Mouse (Mus musculus) E14TG2a.4 (cell line): ENCODE data around the gene Smad9.

Experiments
- H3K27me3 ChIP-seq: 2 replicates; pipeline ENCODE4 v1.6.1; 2014; ENCODE audit warnings: low read length, control low read depth; ENCODE audit not compliant: insufficient read depth
- H3K36me3 ChIP-seq: 2 replicates; pipeline ENCODE4 v1.6.1; 2014; ENCODE audit warnings: low read length, control low read depth; ENCODE audit not compliant: insufficient read depth
- H3K4me1 ChIP-seq: replicated peaks from 2 replicates; pipeline ENCODE4 v1.6.1; 2014; ENCODE audit warnings: low read depth, low read length, control low read depth
- H3K4me3 ChIP-seq: replicated peaks from 2 replicates; pipeline ENCODE4 v1.5.1; 2014; ENCODE audit warnings: mild to moderate bottlenecking, low read length
- H3K9me3 ChIP-seq: 2 replicates; pipeline ENCODE4 v1.6.1; 2014; ENCODE audit warnings: low read length, control low read depth
- CTCF ChIP-seq: conservative IDR thresholded peaks from 2 replicates; pipeline ENCODE4 v1.5.1; 2014; ENCODE audit warnings: low read length
- NANOG ChIP-seq: IDR thresholded peaks from 2 replicates; pipeline ENCODE4 v1.6.1; 2014; ENCODE audit warnings: borderline replicate concordance, low read length, mixed read lengths
- POU5F1 ChIP-seq: IDR thresholded peaks from 2 replicates; pipeline ENCODE4 v1.6.1; 2014; ENCODE audit warnings: low read length, borderline replicate concordance

The Smad9 gene

GRCm38 (mm10) chr3:54741965-54742364, 13.4 kb upstream of the Smad9 start:
- Histone ChIP-seq H3K36me3 (peaks cover 84% of the 10 kb centered on the region), H3K4me3 (no peak overlapping the region), H3K9me3 (no peaks in the 10 kb centered on the region), H3K27me3 (no peaks in the 10 kb centered on the region), H3K4me1 (peaks cover 36% of the 10 kb centered on the region)
- TF ChIP-seq NANOG = no peak
- no peak for TF ChIP-seq CTCF
- TF ChIP-seq POU5F1 = no peak

DNA sequence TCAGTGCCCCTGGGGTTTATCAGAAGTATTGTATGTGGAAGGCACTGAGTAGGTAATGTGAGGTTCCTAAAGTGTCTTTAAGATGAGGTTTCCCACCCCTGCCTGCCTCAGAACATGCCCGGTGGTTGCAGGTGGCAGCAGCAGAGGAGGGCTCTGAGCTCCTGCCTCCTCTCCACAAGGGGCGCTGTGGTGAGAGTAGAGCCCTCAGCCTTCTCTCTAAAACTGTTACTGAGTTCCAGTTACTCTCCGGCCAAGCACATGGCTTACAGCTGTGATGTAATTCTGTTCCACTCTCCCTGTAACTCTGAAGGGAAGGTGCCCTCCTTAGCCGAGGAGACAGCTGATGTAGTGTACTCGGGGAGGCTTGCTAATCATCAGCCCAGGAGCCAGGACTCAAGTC, 9.6 kb upstream of the Smad9 start:
- Histone ChIP-seq H3K4me1 (peaks cover 38% of the 10 kb centered on the region), H3K27me3 (no peaks in the 10 kb centered on the region)

GRCm38 (mm10) chr3:54753411-54753810, 2.0 kb upstream of the Smad9 start:
- no peak overlapping the region for H3K4me3 ChIP-seq
- H3K9me3 ChIP-seq = no peaks in the 10 kb centered on the region
- peaks cover 9% of the 10 kb centered on the region for H3K4me1 ChIP-seq
- TF ChIP-seq POU5F1 (no peak), NANOG (no peak), CTCF (no peak)
- peaks cover 27% of the 10 kb centered on the region for H3K36me3 ChIP-seq
- peaks cover 58% of the 10 kb centered on the region for H3K27me3 ChIP-seq

More for the DNA sequence above, 9.6 kb upstream of the Smad9 start:
- no peaks in the 10 kb centered on the region for H3K9me3 ChIP-seq
- peaks cover 97% of the 10 kb centered on the region for H3K36me3 ChIP-seq
- TF ChIP-seq CTCF = peak; percentile 57
- TF ChIP-seq NANOG = no peak
- no peak for TF ChIP-seq POU5F1
- peak overlapping the region; percentile 44 for H3K4me3 ChIP-seq

GRCm38 (mm10) chr3:54756058-54756457, 676 bp downstream of the Smad9 start:
- H3K4me3 ChIP-seq = peak overlapping the region; percentile 84
- no peaks in the 10 kb centered on the region for H3K9me3 ChIP-seq
- H3K36me3 ChIP-seq = 0 out of 2 replicates have a peak, but pooled peaks cover 1% of the 10 kb centered on the region
- no peak for TF ChIP-seq NANOG
- TF ChIP-seq CTCF = no peak
- TF ChIP-seq POU5F1 = no peak
- peaks cover 9% of the 10 kb centered on the region for H3K4me1 ChIP-seq
- H3K27me3 ChIP-seq = peaks cover 60% of the 10 kb centered on the region

DNA sequence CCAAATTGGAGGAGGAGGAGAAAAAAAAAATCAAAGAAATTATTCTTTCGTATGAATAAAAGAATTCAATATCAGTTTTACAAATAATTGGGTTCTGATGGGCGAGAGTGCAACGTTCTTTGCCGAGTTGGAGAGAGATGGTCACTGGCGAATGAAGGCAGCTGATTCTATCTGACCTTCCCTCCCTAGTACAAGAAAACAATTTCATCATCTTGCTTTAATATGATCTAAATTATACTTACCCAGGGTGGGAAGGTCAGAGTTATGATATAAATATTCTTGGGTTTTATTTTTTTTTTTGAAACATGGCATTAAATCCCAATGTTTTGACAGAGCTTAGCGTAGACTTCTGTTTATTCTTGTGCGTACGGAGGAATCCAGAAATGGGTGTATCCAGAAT, 2.1 kb downstream of the Smad9 start:
- Histone ChIP-seq H3K36me3 (no peaks in the 10 kb centered on the region), H3K4me1 (peaks cover 9% of the 10 kb centered on the region), H3K27me3 (peaks cover 59% of the 10 kb centered on the region), H3K9me3 (peaks cover 1% of the 10 kb centered on the region; the same call in 1 of the 2 replicates), H3K4me3 (no peak overlapping the region)
- no peak for TF ChIP-seq NANOG
- no peak for TF ChIP-seq POU5F1

GRCm38 (mm10) chr3:54759211-54759610, 3.8 kb downstream of the Smad9 start:
- peaks cover 47% of the 10 kb centered on the region for H3K27me3 ChIP-seq
- peaks cover 15% of the 10 kb centered on the region for H3K4me1 ChIP-seq
- no peaks in the 10 kb centered on the region for H3K36me3 ChIP-seq
- H3K9me3 ChIP-seq = peaks cover 4% of the 10 kb centered on the region; the same call in 1 of the 2 replicates
- TF ChIP-seq NANOG (no peak), CTCF (no peak), POU5F1 (no peak)
- no peak overlapping the region for H3K4me3 ChIP-seq

DNA sequence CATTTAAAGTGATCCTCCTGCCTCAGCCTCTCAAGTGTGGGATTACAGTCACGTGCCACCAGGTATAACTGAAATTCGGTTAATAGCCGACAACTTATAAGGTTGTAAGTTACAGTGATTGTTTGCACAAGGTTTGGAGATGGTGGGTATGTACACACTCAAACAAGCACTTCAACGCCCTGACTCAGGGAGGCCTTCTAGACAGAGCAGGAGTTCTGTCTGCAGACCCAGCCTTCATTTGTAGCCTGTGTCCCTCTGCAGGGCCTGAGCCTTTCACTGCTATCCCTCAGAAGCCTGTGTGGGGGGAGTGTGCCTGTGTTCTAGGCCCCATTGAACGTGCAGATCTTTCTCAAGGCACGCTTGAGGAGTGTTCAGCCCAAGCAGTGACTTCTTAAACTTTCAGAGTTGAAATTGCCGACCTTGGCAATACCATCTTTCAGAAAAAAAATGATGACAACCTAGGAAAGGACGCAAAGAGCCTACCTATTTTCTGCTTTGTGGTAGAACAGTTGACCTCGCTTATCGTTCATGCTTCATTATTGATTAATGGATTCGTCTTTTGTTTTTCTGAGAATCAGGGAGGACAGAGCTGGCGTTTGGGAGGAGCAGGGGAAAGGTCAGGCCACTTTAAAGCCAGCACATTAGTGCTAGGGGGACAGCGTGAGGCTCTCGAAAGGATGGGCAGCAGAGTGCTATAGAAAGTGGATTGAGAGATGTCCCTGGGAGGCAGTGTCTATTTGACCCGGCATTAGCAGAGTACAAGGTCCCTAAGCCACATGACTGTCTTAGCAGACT, 5.1 kb downstream of the Smad9 start:
- Histone ChIP-seq H3K4me1 (peaks cover 21% of the 10 kb centered on the region), H3K36me3 (no peaks in the 10 kb centered on the region), H3K9me3 (peaks cover 4% of the 10 kb centered on the region; the same call in 1 of the 2 replicates), H3K4me3 (no peak overlapping the region), H3K27me3 (peaks cover 39% of the 10 kb centered on the region)
- no peak for TF ChIP-seq POU5F1
- TF ChIP-seq CTCF = no peak
- TF ChIP-seq NANOG = no peak

DNA sequence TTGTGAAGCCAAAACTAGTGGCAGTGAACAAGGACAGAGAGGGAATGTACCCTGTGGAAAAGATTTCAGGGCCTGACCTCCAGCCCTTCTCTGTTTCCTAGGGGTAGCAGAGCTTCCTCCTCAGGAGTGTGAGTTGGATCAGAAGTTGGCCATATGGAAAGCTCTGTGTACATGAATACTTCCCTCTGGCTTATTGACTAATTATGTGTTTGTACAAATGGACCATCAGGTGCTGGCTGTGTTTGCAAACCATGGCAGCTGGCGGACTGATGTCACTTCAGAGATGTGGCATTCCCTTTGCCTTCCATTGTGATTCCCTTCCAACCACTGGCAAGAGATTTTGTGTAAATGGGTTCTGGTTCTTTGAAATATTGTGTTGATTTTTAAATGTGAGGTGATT, 5.9 kb downstream of the Smad9 start:
- TF ChIP-seq NANOG (no peak), CTCF (no peak), POU5F1 (no peak)
- H3K27me3 ChIP-seq = peaks cover 32% of the 10 kb centered on the region
- H3K4me1 ChIP-seq = peaks cover 14% of the 10 kb centered on the region
- no peak overlapping the region for H3K4me3 ChIP-seq
- no peaks in the 10 kb centered on the region for H3K36me3 ChIP-seq
- H3K9me3 ChIP-seq = peaks cover 7% of the 10 kb centered on the region; the same call in 1 of the 2 replicates
